Mouse (Mus musculus) activated CD4-positive, CD25-positive, alpha-beta regulatory T cell (primary cell): ENCODE results near the gene Fibcd1. TPM values are rescaled to one million over a fixed set of nuclear protein-coding genes. Genes with fewer than 3 reads are reported as not detected.

ENCODE experiments used
- polyA plus RNA-seq, 2 experiments: library from polyadenylated mRNA; unstranded; fragments of 100-300 nt; shearing (Covaris generic); gene quantifications; one replicate each; pipeline ENCODE4 v1.2.1; 2017

Fibcd1 gene
- polyA plus RNA-seq = 1 to 10 TPM in 1 of 2 experiments, under 1 TPM in 1; 0.36 to 1.3 TPM

DNA sequence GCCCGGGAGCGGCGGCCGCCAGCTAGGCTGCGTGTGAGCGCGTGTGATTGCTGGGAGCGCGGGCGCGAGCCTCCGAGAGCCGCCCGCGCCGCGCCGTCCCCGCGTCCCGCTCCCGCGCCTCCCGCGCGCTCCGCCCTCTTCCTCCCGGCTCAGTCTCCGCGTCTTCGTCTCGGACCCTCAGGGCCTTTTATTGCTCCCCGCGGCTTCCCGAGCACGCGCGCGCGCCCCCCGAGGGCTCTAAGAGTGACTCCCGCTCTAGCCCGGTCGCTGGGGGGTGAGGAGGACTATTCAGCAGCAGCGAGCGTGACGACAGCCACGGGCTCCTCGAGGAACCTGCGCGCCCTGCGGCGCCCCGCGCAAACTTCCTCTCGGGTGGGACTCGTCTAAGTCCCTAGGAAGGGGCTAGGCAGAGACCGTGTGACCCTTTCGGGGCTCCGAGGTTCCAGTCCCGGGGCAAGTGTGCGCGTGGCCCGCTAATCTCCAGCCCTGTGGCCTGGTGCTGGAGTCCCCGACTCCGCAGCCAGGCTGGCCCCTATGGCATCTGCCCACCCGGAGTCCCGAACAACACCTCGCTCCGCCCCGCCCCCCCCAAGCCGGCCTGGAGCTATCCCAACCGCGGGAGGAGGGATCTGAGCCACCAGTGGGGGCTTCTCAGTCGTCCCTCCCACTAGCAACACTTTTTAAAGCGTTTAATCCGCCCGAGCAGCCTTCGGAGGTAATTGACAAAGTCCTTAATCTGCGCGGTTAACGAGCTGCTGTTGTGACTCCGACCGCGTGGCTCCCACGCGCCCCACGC is at the start of gene Fibcd1:
Gene Fibcd1, minus strand, starts transcription at position 110 of the 796 bp plus-strand sequence.

DNA sequence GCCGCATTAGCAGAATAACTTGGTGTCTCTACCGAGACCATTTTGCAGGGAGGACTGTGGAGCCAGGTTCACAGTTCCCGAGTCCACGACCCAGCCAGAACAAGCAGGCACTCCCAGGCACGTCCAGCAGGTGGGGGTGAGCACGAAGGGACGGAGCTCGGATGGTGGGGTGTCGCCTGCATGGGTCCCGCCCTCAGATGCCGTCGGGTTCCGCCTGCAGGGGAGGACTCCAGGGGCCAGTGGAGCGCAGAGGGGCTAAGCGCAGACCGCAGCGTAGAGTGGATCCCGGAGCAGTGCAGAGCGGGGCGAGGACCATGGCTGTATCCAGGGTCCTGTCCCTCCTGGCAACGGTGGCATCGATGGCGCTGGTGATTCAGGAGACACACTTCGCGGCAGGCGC is 41.2 kb upstream of the Fibcd1 start, which contains the start of gene Lamc3:
Gene Lamc3, plus strand, starts transcription at position 262 of the 400 bp plus-strand sequence.

DNA sequence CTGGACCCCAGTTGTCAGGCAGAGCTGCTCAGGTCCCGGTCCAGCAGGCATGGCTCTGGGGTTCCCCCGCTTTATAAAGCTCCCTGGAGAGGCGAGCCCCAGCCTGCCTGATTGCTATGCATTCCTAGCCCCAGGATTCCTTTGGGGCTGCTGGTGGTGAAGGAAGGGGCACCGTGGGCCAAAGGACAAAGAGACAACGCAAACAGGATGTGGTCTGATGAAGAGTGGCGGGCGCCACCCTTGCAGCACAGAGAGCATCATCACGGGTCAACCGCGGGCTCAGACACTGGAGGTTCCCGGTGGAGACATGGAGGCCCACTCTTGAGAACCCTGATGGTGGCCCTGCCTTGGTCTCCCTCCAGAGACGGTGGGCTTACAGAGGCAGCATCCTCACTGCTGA is 35.4 kb downstream of the Fibcd1 start, which contains the start of gene Qrfp:
Gene Qrfp, minus strand, starts transcription at position 137 of the 400 bp plus-strand sequence.

Other genes starting within 250 kb of the Fibcd1 start
- gene Prdm12, start 206.0 kb downstream of the Fibcd1 start, polyA plus RNA-seq = not detected
- 10 to 100 TPM; 24.0 to 42.6 TPM for gene Exosc2, start 175.3 kb downstream of the Fibcd1 start, polyA plus RNA-seq
- gene Abl1, start 157.6 kb downstream of the Fibcd1 start, polyA plus RNA-seq = 10 to 100 TPM; 15.4 to 16.1 TPM
- 1 to 10 TPM in 1 of 2 experiments, under 1 TPM in 1; 0.05 to 2.9 TPM for gene Qrfp, start 35.4 kb downstream of the Fibcd1 start, polyA plus RNA-seq
- under 1 TPM in 1 of 2 experiments, not detected in 1; 0.07 TPM for gene Lamc3, start 41.3 kb upstream of the Fibcd1 start, polyA plus RNA-seq
- gene Aif1l, start 104.1 kb upstream of the Fibcd1 start, polyA plus RNA-seq = under 1 TPM in 1 of 2 experiments, not detected in 1; 0.15 TPM
- gene Nup214, start 128.4 kb upstream of the Fibcd1 start, polyA plus RNA-seq = 10 to 100 TPM; 74.5 to 79.5 TPM
- 10 to 100 TPM; 26.0 to 32.6 TPM for gene Fam78a, start 238.9 kb upstream of the Fibcd1 start, polyA plus RNA-seq
- not detected for gene Plpp7, start 249.5 kb upstream of the Fibcd1 start, polyA plus RNA-seq